Mouse (Mus musculus) embryonic fibroblast, embryonic 13.5 days (primary cell): ENCODE measurements around the gene Foxr1. TPM values are rescaled to one million over a fixed set of nuclear protein-coding genes. Genes with fewer than 3 reads are reported as not detected.

Source experiments
- H3K27ac ChIP-seq: 2 replicates; pipeline ENCODE4 v1.5.1; 2012; ENCODE audit warnings: low read length, control low read depth, inconsistent platforms; ENCODE audit not compliant: insufficient read depth
- H3K4me1 ChIP-seq: 2 replicates; pipeline ENCODE4 v1.6.1; 2011; ENCODE audit warnings: low read length; ENCODE audit not compliant: control insufficient read depth, insufficient read depth
- H3K4me3 ChIP-seq: 2 replicates; pipeline ENCODE4 v1.5.1; 2011; ENCODE audit warnings: mild to moderate bottlenecking, control low read depth, low read length; ENCODE audit not compliant: insufficient read depth
- CTCF ChIP-seq: IDR thresholded peaks from 2 replicates; pipeline ENCODE4 v1.5.1; 2011; ENCODE audit warnings: mild to moderate bottlenecking, control low read depth, low read length, moderate library complexity, borderline replicate concordance; ENCODE audit not compliant: insufficient read depth
- POLR2A ChIP-seq: IDR thresholded peaks from 2 replicates; pipeline ENCODE4 v1.6.1; 2011; ENCODE audit warnings: low read depth, mild to moderate bottlenecking, control low read depth, low read length, moderate library complexity
- polyA plus RNA-seq: library from polyadenylated mRNA; stranded (reverse); fragments of >200 nt; gene quantifications from 2 replicates; pipeline ENCODE4 v1.2.4, GENCODE M21; 2011; ENCODE audit warnings: low read depth; ENCODE audit not compliant: missing spikeins, insufficient read length

Gene Foxr1
- polyA plus RNA-seq, 1 experiment = not detected

DNA sequence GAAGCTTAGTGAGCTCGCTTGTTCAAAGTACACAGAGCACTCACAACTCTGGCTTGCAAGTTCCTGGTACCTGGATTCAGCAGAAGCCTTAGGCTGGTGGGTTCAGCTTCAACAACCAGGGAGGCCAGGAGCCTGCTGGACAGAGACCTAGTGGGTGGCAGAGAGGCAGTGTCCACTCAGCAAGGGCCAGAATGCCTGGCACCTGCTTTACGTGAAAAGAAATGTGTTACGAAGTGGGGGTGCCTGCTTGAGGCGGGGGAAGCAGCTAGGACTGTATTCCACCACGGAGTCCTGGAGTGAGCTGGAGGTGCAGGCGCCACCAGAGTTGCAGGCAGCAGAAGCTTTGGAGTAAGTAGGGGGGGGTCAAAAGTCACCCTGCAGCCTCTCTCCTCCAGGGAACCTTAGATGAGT is 44.2 kb upstream of the Foxr1 start:
- TF ChIP-seq CTCF (no peak), POLR2A (no peak)
- Histone ChIP-seq H3K4me1 (peaks cover 19% of the 10 kb centered on the region), H3K4me3 (peak overlapping the region; percentile 84), H3K27ac (0 out of 2 replicates have a peak overlapping the region, but pooled peaks have one; percentile 75)

DNA sequence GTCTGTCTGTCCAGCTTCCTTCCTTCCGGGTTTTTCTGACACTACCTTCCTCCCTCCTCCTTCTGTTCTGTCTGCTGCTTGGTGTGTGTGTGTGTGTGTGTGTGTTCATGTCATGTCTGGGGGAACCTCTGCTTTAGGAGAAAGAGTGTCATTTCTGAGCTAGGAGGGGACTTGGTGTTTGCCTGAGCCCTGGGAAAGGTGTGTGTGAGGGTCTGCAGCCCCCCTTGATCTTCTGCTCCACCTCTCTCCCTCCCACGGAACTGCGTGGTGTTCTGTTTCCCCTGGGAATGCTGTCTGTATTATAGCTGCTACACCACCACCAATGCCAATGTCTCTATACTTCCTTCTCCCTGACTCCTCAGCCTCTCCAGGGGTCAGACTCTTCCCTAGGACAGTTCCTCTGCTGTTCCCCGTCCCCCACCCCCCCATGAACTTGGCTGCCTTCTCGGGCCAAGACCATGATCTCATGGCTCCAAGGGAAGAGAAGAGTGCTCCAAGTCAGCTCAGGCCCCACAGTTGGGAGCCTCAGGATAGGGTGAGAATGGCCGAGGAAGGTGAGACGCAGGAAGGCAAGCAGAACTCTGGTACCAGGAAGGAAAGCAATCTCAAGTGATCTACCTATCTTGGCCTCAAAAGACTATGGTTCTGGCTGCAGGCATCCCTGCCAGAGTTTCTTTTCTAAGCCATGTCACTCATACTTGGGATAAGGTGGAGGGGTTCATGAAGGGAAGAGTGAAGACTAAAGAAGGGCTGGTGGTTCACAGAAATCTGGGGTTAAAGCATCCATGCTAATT is 43.6 kb upstream of the Foxr1 start:
- Histone ChIP-seq H3K4me1 (peaks cover 16% of the 10 kb centered on the region), H3K27ac (peak overlapping the region; percentile 75), H3K4me3 (peak overlapping the region; percentile 84)
- TF ChIP-seq CTCF = no peak
- TF ChIP-seq POLR2A = no peak

DNA sequence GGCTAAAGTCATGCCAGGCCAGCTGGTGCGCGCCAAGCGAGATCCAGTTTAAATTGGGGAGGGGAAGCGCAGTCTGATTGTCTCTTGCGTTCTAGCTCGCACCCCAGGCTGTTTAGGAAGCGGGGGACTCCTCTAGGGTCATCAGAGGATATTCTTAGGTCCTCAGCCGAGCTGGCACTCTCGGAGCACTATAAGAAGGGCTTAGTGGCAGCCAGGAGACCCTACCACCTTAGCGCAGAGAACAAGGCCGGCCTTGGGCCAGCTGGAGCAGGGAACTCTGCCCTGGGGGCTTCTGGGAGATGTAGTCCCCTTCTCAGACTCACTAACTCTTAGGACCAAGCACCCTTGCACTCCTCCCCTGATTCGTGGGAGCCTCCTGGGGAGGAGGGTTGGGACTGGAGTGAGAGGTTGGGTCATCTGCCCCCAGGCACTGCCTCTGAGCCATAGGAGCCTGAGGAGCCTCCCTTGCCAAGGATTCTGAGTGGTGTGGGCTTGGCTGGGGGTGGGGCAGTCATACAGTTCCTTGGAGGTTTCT is 42.6 kb upstream of the Foxr1 start:
- TF ChIP-seq POLR2A = peak; percentile 57; the same call in 1 of the 2 replicates
- TF ChIP-seq CTCF = no peak
- Histone ChIP-seq H3K4me3 (peak overlapping the region; percentile 84), H3K4me1 (peaks cover 14% of the 10 kb centered on the region), H3K27ac (peak overlapping the region; percentile 75)

DNA sequence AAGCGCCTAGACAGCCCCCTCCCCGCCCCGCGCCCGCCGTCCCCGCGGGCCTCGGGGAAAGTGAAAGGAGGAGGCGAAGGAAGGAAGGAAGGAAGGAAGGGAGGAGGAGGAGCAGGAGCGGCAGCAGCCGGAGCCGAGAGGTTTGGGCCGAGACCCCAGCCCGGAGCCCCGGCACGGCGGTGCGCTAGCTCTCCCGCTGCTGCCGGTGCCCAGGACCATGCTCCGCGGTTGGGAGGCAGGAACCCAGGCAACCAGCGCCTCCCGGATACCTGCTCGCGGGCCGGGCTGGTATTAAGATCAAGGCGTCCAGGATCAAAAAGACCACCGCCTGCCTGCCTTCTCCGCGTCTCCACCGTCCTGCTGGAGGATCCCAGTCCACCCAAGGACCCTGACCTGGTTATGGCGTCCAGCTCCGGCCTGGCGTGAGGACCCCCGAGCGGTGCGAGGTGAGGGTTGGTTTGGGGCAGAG is 42.1 kb upstream of the Foxr1 start:
- H3K4me1 ChIP-seq = peaks cover 12% of the 10 kb centered on the region
- TF ChIP-seq POLR2A = no peak; the same call in 1 of the 2 replicates
- TF ChIP-seq CTCF = no peak
- H3K27ac ChIP-seq = peak overlapping the region; percentile 75
- H3K4me3 ChIP-seq = peak overlapping the region; percentile 84

- H3K27ac ChIP-seq = peak within 1 kb of the TSS; percentile 75
- TF ChIP-seq POLR2A = peak; percentile 93
- TF ChIP-seq CTCF = no peak
- peak within 1 kb of the TSS; percentile 84 for H3K4me3 ChIP-seq
- H3K4me1 ChIP-seq = peaks cover 7% of the 10 kb centered on the region; the same call in 1 of the 2 replicates
Observed at GRCm38 (mm10) chr9:44482552-44482951, 41.6 kb upstream of the Foxr1 start, which contains the start of gene Bcl9l. Bcl9l (plus strand) TSS chr9:44482825.

DNA sequence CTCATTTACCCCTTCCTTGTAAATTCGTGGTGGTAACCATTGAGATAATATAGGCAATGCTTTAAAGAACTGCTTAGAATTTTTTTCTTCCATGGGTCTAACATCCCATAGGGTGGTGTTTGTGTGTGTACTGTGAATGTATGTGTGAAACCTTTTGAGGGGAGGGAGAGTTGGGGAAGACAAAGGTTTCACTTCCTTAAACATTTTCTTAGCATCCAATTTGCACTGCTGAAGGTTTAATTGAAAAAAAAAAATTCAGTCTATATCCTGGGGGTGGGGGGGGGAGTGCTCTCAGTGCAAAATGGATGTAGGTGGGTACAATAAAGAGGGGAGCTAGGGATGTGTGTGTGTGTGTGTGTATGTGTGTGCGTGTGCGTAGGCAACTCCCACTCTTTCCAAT is 41.2 kb upstream of the Foxr1 start:
- no peak overlapping the region for H3K27ac ChIP-seq
- no peak for TF ChIP-seq CTCF
- TF ChIP-seq POLR2A = no peak
- peaks cover 7% of the 10 kb centered on the region; the same call in 1 of the 2 replicates for H3K4me1 ChIP-seq
- H3K4me3 ChIP-seq = no peak overlapping the region

- Histone ChIP-seq H3K27ac (peak overlapping the region; percentile 94), H3K4me1 (peaks cover 4% of the 10 kb centered on the region; the same call in 1 of the 2 replicates), H3K4me3 (peak overlapping the region; percentile 67)
- TF ChIP-seq CTCF = peak; percentile 93
- TF ChIP-seq POLR2A = peak; percentile 83
Observed at GRCm38 (mm10) chr9:44479628-44480428, 38.9 kb upstream of the Foxr1 start.

DNA sequence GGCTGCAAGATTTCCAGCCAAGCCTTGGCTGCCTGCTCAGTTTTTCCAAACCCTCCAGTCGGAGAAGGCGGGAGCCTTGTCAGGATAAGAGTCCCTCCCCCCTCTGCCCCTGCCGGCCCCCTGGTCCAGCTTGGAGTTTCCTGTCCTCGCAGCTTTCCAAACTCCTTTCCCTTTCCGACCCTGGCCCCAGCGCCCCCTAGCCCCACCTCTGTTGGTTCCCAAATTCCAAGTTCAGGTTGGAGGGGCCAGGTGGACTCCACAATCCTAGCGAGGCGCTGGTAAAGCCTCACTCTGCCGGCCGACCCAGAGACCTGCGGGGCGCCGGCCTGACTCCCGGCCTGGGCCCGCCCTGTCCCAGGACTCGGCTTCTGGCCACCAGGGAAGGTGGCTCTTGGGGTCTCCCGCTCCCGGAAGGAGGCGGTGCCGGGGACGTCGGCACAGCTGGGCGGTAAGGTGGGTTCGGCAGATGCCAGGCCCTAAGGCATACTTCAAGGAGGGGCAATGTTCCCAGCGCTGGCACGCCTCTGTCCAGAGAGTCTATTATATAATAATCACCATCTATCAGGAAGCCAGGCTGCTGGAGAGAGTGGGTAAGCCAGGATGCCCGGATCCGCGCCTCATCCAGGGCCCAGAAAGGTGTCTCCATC is 38.1 kb upstream of the Foxr1 start:
- peak overlapping the region; percentile 94 for H3K27ac ChIP-seq
- TF ChIP-seq CTCF (no peak), POLR2A (peak; percentile 49; the same call in 1 of the 2 replicates)
- peaks cover 4% of the 10 kb centered on the region; the same call in 1 of the 2 replicates for H3K4me1 ChIP-seq
- peak overlapping the region; percentile 67 for H3K4me3 ChIP-seq
